Mouse (Mus musculus): ENCODE results near the gene H2-DMa. TPM values are rescaled to one million over a fixed set of nuclear protein-coding genes. Genes with fewer than 3 reads are reported as not detected.

H2-DMa gene
- polyA plus RNA-seq, 1 experiment from 2014 or later, result 9.5 TPM

GRCm38 (mm10) chr17:34144960-34145371 lies 25.6 kb downstream of the H2-DMa start:
- no peak overlapping the region for H3K4me3 ChIP-seq (ENCODE audit: low read depth, low read length)
- DNase-seq (ENCODE audit: low spot score, missing footprints) (no peak), ATAC-seq (ENCODE audit: low FRiP score) (no peak)
- 59% methylated on average over 3 of the region's 3 CpGs for WGBS
- no peak overlapping the region for H3K9ac ChIP-seq (ENCODE audit: low read length)
- H3K27me3 ChIP-seq (ENCODE audit: control insufficient read depth, insufficient read depth, low read length), result peaks cover 9% of the 10 kb centered on the region
- no peaks in the 10 kb centered on the region for H3K36me3 ChIP-seq (ENCODE audit: control insufficient read depth, insufficient read depth, low read length)
- no peaks in the 10 kb centered on the region for H3K9me3 ChIP-seq (ENCODE audit: control insufficient read depth, low read length)
- no peak overlapping the region for H3K27ac ChIP-seq (ENCODE audit: low read depth, low read length)
- H3K4me2 ChIP-seq, result no peak overlapping the region
- H3K4me1 ChIP-seq (ENCODE audit: control insufficient read depth, insufficient read depth, low read length), result no peaks in the 10 kb centered on the region

- no peak within 1 kb of the TSS for H3K27ac ChIP-seq (ENCODE audit: low read depth, low read length)
- H3K4me1 ChIP-seq (ENCODE audit: control insufficient read depth, insufficient read depth, low read length), result no peaks in the 10 kb centered on the region
- H3K36me3 ChIP-seq (ENCODE audit: control insufficient read depth, insufficient read depth, low read length), result no peaks in the 10 kb centered on the region
- H3K4me3 ChIP-seq (ENCODE audit: low read depth, low read length), result no peak within 1 kb of the TSS
- WGBS, result 62% methylated on average over 4 of the region's 4 CpGs
- DNase-seq (ENCODE audit: low spot score, missing footprints) (no peak), ATAC-seq (ENCODE audit: low FRiP score) (no peak)
- no peaks in the 10 kb centered on the region for H3K9me3 ChIP-seq (ENCODE audit: control insufficient read depth, low read length)
- no peaks in the 10 kb centered on the region for H3K27me3 ChIP-seq (ENCODE audit: control insufficient read depth, insufficient read depth, low read length)
- no peak within 1 kb of the TSS for H3K9ac ChIP-seq (ENCODE audit: low read length)
- no peak within 1 kb of the TSS for H3K4me2 ChIP-seq
These were observed 33.6 kb downstream of the H2-DMa start, which contains the start of gene H2-DMb1 for GRCm38 (mm10) chr17:34152923-34153322. H2-DMb1 (plus strand) TSS chr17:34153072.

GRCm38 (mm10) chr17:34155534-34155933 lies 36.2 kb downstream of the H2-DMa start:
- WGBS, result 66% methylated on average over 5 of the region's 5 CpGs
- no peaks in the 10 kb centered on the region for H3K36me3 ChIP-seq (ENCODE audit: control insufficient read depth, insufficient read depth, low read length)
- no peak overlapping the region for H3K4me2 ChIP-seq
- H3K4me3 ChIP-seq (ENCODE audit: low read depth, low read length), result no peak overlapping the region
- no peak overlapping the region for H3K9ac ChIP-seq (ENCODE audit: low read length)
- H3K9me3 ChIP-seq (ENCODE audit: control insufficient read depth, low read length), result no peaks in the 10 kb centered on the region
- no peaks in the 10 kb centered on the region for H3K4me1 ChIP-seq (ENCODE audit: control insufficient read depth, insufficient read depth, low read length)
- no peaks in the 10 kb centered on the region for H3K27me3 ChIP-seq (ENCODE audit: control insufficient read depth, insufficient read depth, low read length)
- no peak overlapping the region for H3K27ac ChIP-seq (ENCODE audit: low read depth, low read length)
- DNase-seq (ENCODE audit: low spot score, missing footprints) (no peak), ATAC-seq (ENCODE audit: low FRiP score) (no peak)

GRCm38 (mm10) chr17:34164202-34164895 lies 45.0 kb downstream of the H2-DMa start:
- 43% methylated on average over 9 of the region's 9 CpGs for WGBS
- H3K36me3 ChIP-seq (ENCODE audit: control insufficient read depth, insufficient read depth, low read length), result no peaks in the 10 kb centered on the region
- no peak for DNase-seq (ENCODE audit: low spot score, missing footprints)
- no peak overlapping the region for H3K27ac ChIP-seq (ENCODE audit: low read depth, low read length)
- no peak overlapping the region for H3K4me2 ChIP-seq
- no peak for ATAC-seq (ENCODE audit: low FRiP score)
- no peaks in the 10 kb centered on the region for H3K27me3 ChIP-seq (ENCODE audit: control insufficient read depth, insufficient read depth, low read length)
- no peak overlapping the region for H3K9ac ChIP-seq (ENCODE audit: low read length)
- no peak overlapping the region for H3K4me3 ChIP-seq (ENCODE audit: low read depth, low read length)
- no peaks in the 10 kb centered on the region for H3K9me3 ChIP-seq (ENCODE audit: control insufficient read depth, low read length)
- H3K4me1 ChIP-seq (ENCODE audit: control insufficient read depth, insufficient read depth, low read length), result no peaks in the 10 kb centered on the region

- Histone ChIP-seq H3K9ac (ENCODE audit: low read length) (no peak overlapping the region), H3K9me3 (ENCODE audit: control insufficient read depth, low read length) (no peaks in the 10 kb centered on the region), H3K4me2 (no peak overlapping the region), H3K27ac (ENCODE audit: low read depth, low read length) (no peak overlapping the region), H3K4me1 (ENCODE audit: control insufficient read depth, insufficient read depth, low read length) (no peaks in the 10 kb centered on the region), H3K4me3 (ENCODE audit: low read depth, low read length) (no peak overlapping the region), H3K27me3 (ENCODE audit: control insufficient read depth, insufficient read depth, low read length) (no peaks in the 10 kb centered on the region), H3K36me3 (ENCODE audit: control insufficient read depth, insufficient read depth, low read length) (no peaks in the 10 kb centered on the region)
- WGBS, result 82% methylated on average over 6 of the region's 6 CpGs
- DNase-seq (ENCODE audit: low spot score, missing footprints) (no peak), ATAC-seq (ENCODE audit: low FRiP score) (no peak)
These were observed 45.8 kb downstream of the H2-DMa start for GRCm38 (mm10) chr17:34165033-34165730.

- Histone ChIP-seq H3K4me2 (no peak overlapping the region), H3K36me3 (ENCODE audit: control insufficient read depth, insufficient read depth, low read length) (no peaks in the 10 kb centered on the region), H3K27ac (ENCODE audit: low read depth, low read length) (no peak overlapping the region), H3K4me1 (ENCODE audit: control insufficient read depth, insufficient read depth, low read length) (no peaks in the 10 kb centered on the region), H3K4me3 (ENCODE audit: low read depth, low read length) (no peak overlapping the region), H3K9me3 (ENCODE audit: control insufficient read depth, low read length) (peaks cover 4% of the 10 kb centered on the region; the same call in 1 of the 2 replicates), H3K9ac (ENCODE audit: low read length) (no peak overlapping the region), H3K27me3 (ENCODE audit: control insufficient read depth, insufficient read depth, low read length) (no peaks in the 10 kb centered on the region)
- ATAC-seq (ENCODE audit: low FRiP score) (no peak), DNase-seq (ENCODE audit: low spot score, missing footprints) (peak; percentile 83)
- 4% methylated on average over 2 of the region's 2 CpGs for WGBS
These were observed 49.9 kb downstream of the H2-DMa start for GRCm38 (mm10) chr17:34169279-34169678.

GRCm38 (mm10) chr17:34170487-34170876 lies 51.1 kb downstream of the H2-DMa start:
- peaks cover 4% of the 10 kb centered on the region; the same call in 1 of the 2 replicates for H3K9me3 ChIP-seq (ENCODE audit: control insufficient read depth, low read length)
- H3K27me3 ChIP-seq (ENCODE audit: control insufficient read depth, insufficient read depth, low read length), result no peaks in the 10 kb centered on the region
- DNase-seq (ENCODE audit: low spot score, missing footprints) (peak; percentile 79), ATAC-seq (ENCODE audit: low FRiP score) (no peak)
- H3K36me3 ChIP-seq (ENCODE audit: control insufficient read depth, insufficient read depth, low read length), result no peaks in the 10 kb centered on the region
- H3K4me1 ChIP-seq (ENCODE audit: control insufficient read depth, insufficient read depth, low read length), result no peaks in the 10 kb centered on the region
- H3K9ac ChIP-seq (ENCODE audit: low read length), result no peak overlapping the region
- WGBS, result 27% methylated on average over 4 of the region's 4 CpGs
- H3K27ac ChIP-seq (ENCODE audit: low read depth, low read length), result no peak overlapping the region
- no peak overlapping the region for H3K4me2 ChIP-seq
- no peak overlapping the region for H3K4me3 ChIP-seq (ENCODE audit: low read depth, low read length)

- 44% methylated on average over 13 of the region's 13 CpGs for WGBS
- Histone ChIP-seq H3K4me1 (ENCODE audit: control insufficient read depth, insufficient read depth, low read length) (no peaks in the 10 kb centered on the region), H3K27ac (ENCODE audit: low read depth, low read length) (no peak overlapping the region), H3K36me3 (ENCODE audit: control insufficient read depth, insufficient read depth, low read length) (no peaks in the 10 kb centered on the region), H3K4me2 (no peak overlapping the region), H3K27me3 (ENCODE audit: control insufficient read depth, insufficient read depth, low read length) (no peaks in the 10 kb centered on the region), H3K9ac (ENCODE audit: low read length) (no peak overlapping the region), H3K4me3 (ENCODE audit: low read depth, low read length) (no peak overlapping the region), H3K9me3 (ENCODE audit: control insufficient read depth, low read length) (peaks cover 4% of the 10 kb centered on the region; the same call in 1 of the 2 replicates)
- no peak for ATAC-seq (ENCODE audit: low FRiP score)
- DNase-seq (ENCODE audit: low spot score, missing footprints), result peak; percentile 98
These were observed 51.6 kb downstream of the H2-DMa start for GRCm38 (mm10) chr17:34170877-34171498.

- no peak for DNase-seq (ENCODE audit: low spot score, missing footprints)
- WGBS, result 91% methylated on average over 5 of the region's 5 CpGs
- no peaks in the 10 kb centered on the region for H3K4me1 ChIP-seq (ENCODE audit: control insufficient read depth, insufficient read depth, low read length)
These were observed 53.2 kb downstream of the H2-DMa start for GRCm38 (mm10) chr17:34172528-34172927.

More at GRCm38 (mm10) chr17:34172528-34172927, 53.2 kb downstream of the H2-DMa start:
- no peak overlapping the region for H3K4me3 ChIP-seq (ENCODE audit: low read depth, low read length)
- peaks cover 7% of the 10 kb centered on the region; the same call in 1 of the 2 replicates for H3K9me3 ChIP-seq (ENCODE audit: control insufficient read depth, low read length)
- H3K27me3 ChIP-seq (ENCODE audit: control insufficient read depth, insufficient read depth, low read length), result no peaks in the 10 kb centered on the region
- H3K36me3 ChIP-seq (ENCODE audit: control insufficient read depth, insufficient read depth, low read length), result no peaks in the 10 kb centered on the region
- no peak overlapping the region for H3K9ac ChIP-seq (ENCODE audit: low read length)
- ATAC-seq (ENCODE audit: low FRiP score), result no peak
- no peak overlapping the region for H3K4me2 ChIP-seq
- no peak overlapping the region for H3K27ac ChIP-seq (ENCODE audit: low read depth, low read length)

All from midbrain, embryonic 11.5 days (tissue).